8 mouse cellular contexts compared by ENCODE assay signal in genomic region chr11:118326991-118327971, GRCm38 (mm10). TPM values are rescaled to one million over a fixed set of nuclear protein-coding genes. Genes with fewer than 3 reads are reported as not detected.
DNase-seq lines count a peak whose midpoint lies in the region; ATAC-seq and TF ChIP-seq lines count a peak whose summit lies in the region.

No protein-coding gene starts in this region.

- no peak overlapping the region for H3K4me3 ChIP-seq in forebrain, embryonic 10.5 days
- no peak overlapping the region for H3K4me3 ChIP-seq in forebrain, embryonic 11.5 days (ENCODE audit: low read depth, low read length)
- no peak overlapping the region for H3K4me3 ChIP-seq in hindbrain, embryonic 14.5 days (replicated peaks; ENCODE audit: low read length)
- H3K4me3 ChIP-seq in left cerebral cortex, adult 2 months: peak overlapping the region; percentile 2; the same call in 1 of the 2 replicates
- H3K4me3 ChIP-seq in midbrain, embryonic 16.5 days (ENCODE audit: low read depth, low read length): no peak overlapping the region

- no peak for TF ChIP-seq CTCF in left cerebral cortex, adult 2 months (IDR thresholded peaks at IDR 0.05)

- H3K9ac ChIP-seq in forebrain, embryonic 11.5 days (ENCODE audit: low read length): no peak overlapping the region
- no peak overlapping the region; the same call in 1 of the 2 replicates for H3K9ac ChIP-seq in hindbrain, embryonic 14.5 days
- peak overlapping the region; percentile 39 for H3K9ac ChIP-seq in midbrain, embryonic 16.5 days (ENCODE audit: low read depth, low read length)

- peaks cover 44% of the 10 kb centered on the region for H3K36me3 ChIP-seq in forebrain, embryonic 10.5 days (replicated peaks)
- H3K36me3 ChIP-seq in forebrain, embryonic 11.5 days (ENCODE audit: control insufficient read depth, insufficient read depth, low read length): no peaks in the 10 kb centered on the region
- H3K36me3 ChIP-seq in hindbrain, embryonic 14.5 days (replicated peaks; ENCODE audit: control insufficient read depth, insufficient read depth): no peaks in the 10 kb centered on the region
- no peaks in the 10 kb centered on the region for H3K36me3 ChIP-seq in midbrain, embryonic 16.5 days (ENCODE audit: control insufficient read depth, insufficient read depth, low read length)

- H3K9me3 ChIP-seq in forebrain, embryonic 10.5 days: peaks cover 5% of the 10 kb centered on the region; the same call in 1 of the 2 replicates
- H3K9me3 ChIP-seq in forebrain, embryonic 11.5 days (ENCODE audit: control insufficient read depth, low read length): no peaks in the 10 kb centered on the region
- H3K9me3 ChIP-seq in hindbrain, embryonic 14.5 days (ENCODE audit: control insufficient read depth, low read length): no peaks in the 10 kb centered on the region
- no peaks in the 10 kb centered on the region for H3K9me3 ChIP-seq in midbrain, embryonic 16.5 days (replicated peaks; ENCODE audit: control insufficient read depth, low read length, poor library complexity, severe bottlenecking)

- peak overlapping the region; percentile 78 for H3K27ac ChIP-seq in forebrain, embryonic 10.5 days
- no peak overlapping the region for H3K27ac ChIP-seq in forebrain, embryonic 11.5 days (ENCODE audit: low read depth, low read length)
- H3K27ac ChIP-seq in hindbrain, embryonic 14.5 days: peak overlapping the region; percentile 88
- peak overlapping the region; percentile 92 for H3K27ac ChIP-seq in left cerebral cortex, adult 2 months
- peak overlapping the region; percentile 83 for H3K27ac ChIP-seq in midbrain, embryonic 16.5 days (ENCODE audit: low read length)

- no peaks in the 10 kb centered on the region for H3K27me3 ChIP-seq in forebrain, embryonic 10.5 days (ENCODE audit: poor library complexity, severe bottlenecking)
- H3K27me3 ChIP-seq in forebrain, embryonic 11.5 days (ENCODE audit: control insufficient read depth, insufficient read depth, low read length): no peaks in the 10 kb centered on the region
- no peaks in the 10 kb centered on the region for H3K27me3 ChIP-seq in hindbrain, embryonic 14.5 days (ENCODE audit: control insufficient read depth, insufficient read depth, low read length)
- no peaks in the 10 kb centered on the region for H3K27me3 ChIP-seq in midbrain, embryonic 16.5 days (ENCODE audit: control insufficient read depth, insufficient read depth, low read depth, low read length)

- no peak overlapping the region for H3K4me2 ChIP-seq in forebrain, embryonic 11.5 days (ENCODE audit: low read depth, low read length, severe bottlenecking)
- H3K4me2 ChIP-seq in hindbrain, embryonic 14.5 days (replicated peaks): peak overlapping the region; percentile 20; the same call in 1 of the 2 replicates
- peak overlapping the region; percentile 17; the same call in 1 of the 2 replicates for H3K4me2 ChIP-seq in midbrain, embryonic 16.5 days (ENCODE audit: low read length)

- intact Hi-C loops in left cerebral cortex, adult 2 months (cut with DNase I): no loop called here

- ATAC-seq in forebrain, embryonic 11.5 days (replicated peaks; ENCODE audit: low FRiP score): no peak
- ATAC-seq in hindbrain, embryonic 14.5 days (ENCODE audit: low FRiP score): peak; percentile 91
- peak; percentile 85 for ATAC-seq in midbrain, embryonic 16.5 days

- no peak for DNase-seq in forebrain, embryonic 10.5 days (ENCODE audit: extremely low spot score, low spot score)
- no peak for DNase-seq in forebrain, embryonic 11.5 days (ENCODE audit: low spot score)
- DNase-seq in cerebellum, postnatal 25 days: peak; percentile 65 to 72
- DNase-seq in gastrocnemius, adult 18-20 months (ENCODE audit: low spot score): peak; percentile 86
- peak; percentile 71 for DNase-seq in hindbrain, embryonic 14.5 days (ENCODE audit: low spot score)
- DNase-seq in left cerebral cortex, adult 2 months (ENCODE audit: extremely low spot score in 1 of 2, low spot score in 2 of 2): peak; percentile 79 to 80
- DNase-seq in urinary bladder, postnatal 4 days (ENCODE audit: low spot score in 2 of 2): peak; percentile 74 to 78

- WGBS in forebrain, embryonic 10.5 days: 85% methylated on average over 24 of the region's 24 CpGs
- WGBS in forebrain, embryonic 11.5 days: 83% methylated on average over 24 of the region's 24 CpGs
- WGBS in hindbrain, embryonic 14.5 days: 56% methylated on average over 24 of the region's 24 CpGs
- 56% methylated on average over 24 of the region's 24 CpGs for WGBS in midbrain, embryonic 16.5 days

- peaks cover 42% of the 10 kb centered on the region for H3K4me1 ChIP-seq in forebrain, embryonic 10.5 days
- no peaks in the 10 kb centered on the region; the same call in 1 of the 2 replicates for H3K4me1 ChIP-seq in forebrain, embryonic 11.5 days (replicated peaks; ENCODE audit: control insufficient read depth, insufficient read depth, low read length)
- H3K4me1 ChIP-seq in hindbrain, embryonic 14.5 days (replicated peaks; ENCODE audit: control insufficient read depth, insufficient read depth, low read length): peaks cover 29% of the 10 kb centered on the region
- H3K4me1 ChIP-seq in midbrain, embryonic 16.5 days (ENCODE audit: control insufficient read depth, insufficient read depth, low read length): peaks cover 22% of the 10 kb centered on the region

RNA-seq across cellular contexts. Expression of gene Cep295nl, which starts 15.0 kb away (rescaled TPM):
- polyA plus RNA-seq in forebrain, embryonic 10.5 days (2016; fragmentation: Nextera tagmentation; extraction: Ambion mirVana): 0.16 and 0.26 TPM in 2 replicates
- 0.44 and 0.60 TPM in 2 replicates for polyA plus RNA-seq in forebrain, embryonic 11.5 days (2014; fragmentation: Nextera tagmentation; extraction: Ambion mirVana)
- under 1 TPM; 0.52 to 0.73 TPM for total RNA-seq in gastrocnemius, adult 18-20 months (2021)
- 0.17 TPM in 1 of 2 replicates, not detected in the other for polyA plus RNA-seq in hindbrain, embryonic 14.5 days (2014; fragmentation: Nextera tagmentation; extraction: Ambion mirVana)
- total RNA-seq in left cerebral cortex, adult 2 months (2021): 1 to 10 TPM; 1.5 to 1.8 TPM
- 0.10 and 0.15 TPM in 2 replicates for polyA plus RNA-seq in midbrain, embryonic 16.5 days (2015; fragmentation: Nextera tagmentation; extraction: Ambion mirVana)

RNA-seq across cellular contexts. Expression of gene Timp2, which starts 28.3 kb away (rescaled TPM):
- 31.3 and 35.1 TPM in 2 replicates for polyA plus RNA-seq in forebrain, embryonic 10.5 days (2016; fragmentation: Nextera tagmentation; extraction: Ambion mirVana)
- 48.0 and 50.8 TPM in 2 replicates for polyA plus RNA-seq in forebrain, embryonic 11.5 days (2014; fragmentation: Nextera tagmentation; extraction: Ambion mirVana)
- 10 to 100 TPM; 65.4 to 89.1 TPM for total RNA-seq in gastrocnemius, adult 18-20 months (2021)
- 94.3 and 114 TPM in 2 replicates for polyA plus RNA-seq in hindbrain, embryonic 14.5 days (2014; fragmentation: Nextera tagmentation; extraction: Ambion mirVana)
- total RNA-seq in left cerebral cortex, adult 2 months (2021): 100 to 1,000 TPM; 221 to 255 TPM
- 83.6 and 98.8 TPM in 2 replicates for polyA plus RNA-seq in midbrain, embryonic 16.5 days (2015; fragmentation: Nextera tagmentation; extraction: Ambion mirVana)

RNA-seq across cellular contexts. Expression of gene Usp36, which starts 37.2 kb away (rescaled TPM):
- polyA plus RNA-seq in forebrain, embryonic 10.5 days (2016; fragmentation: Nextera tagmentation; extraction: Ambion mirVana): 22.9 and 24.6 TPM in 2 replicates
- 16.7 and 17.3 TPM in 2 replicates for polyA plus RNA-seq in forebrain, embryonic 11.5 days (2014; fragmentation: Nextera tagmentation; extraction: Ambion mirVana)
- 10 to 100 TPM; 12.9 to 14.1 TPM for total RNA-seq in gastrocnemius, adult 18-20 months (2021)
- polyA plus RNA-seq in hindbrain, embryonic 14.5 days (2014; fragmentation: Nextera tagmentation; extraction: Ambion mirVana): 11.9 and 13.6 TPM in 2 replicates
- 10 to 100 TPM; 32.1 to 33.1 TPM for total RNA-seq in left cerebral cortex, adult 2 months (2021)
- polyA plus RNA-seq in midbrain, embryonic 16.5 days (2015; fragmentation: Nextera tagmentation; extraction: Ambion mirVana): 17.7 and 18.8 TPM in 2 replicates

Comparison
In these comparisons a context has a peak if more than half of its experiments do, and no peak if none do; other contexts are left out.
1. DNase-seq: peak in cerebellum, postnatal 25 days (2 of 2), gastrocnemius, adult 18-20 months (single experiment), hindbrain, embryonic 14.5 days (single experiment), left cerebral cortex, adult 2 months (2 of 2) and urinary bladder, postnatal 4 days (2 of 2); none in forebrain, embryonic 10.5 days (single experiment) and forebrain, embryonic 11.5 days (single experiment).